Mouse (Mus musculus) kidney, postnatal 0 days (tissue): ENCODE data around the gene Zfp84. TPM values are rescaled to one million over a fixed set of nuclear protein-coding genes. Genes with fewer than 3 reads are reported as not detected.
A peak's percentile ranks its signal among the peaks of the same experiment; 100 is the strongest.

ENCODE experiments used
- ATAC-seq: fragments of 200-750 bp; cut with Nextera tagmentation; replicated peaks from 2 replicates; pipeline ENCODE4 v1.8.0; 2017; ENCODE audit warnings: low read depth, moderate number of reproducible peaks, moderate TSS enrichment, moderate library complexity; ENCODE audit not compliant: low FRiP score
- DNase-seq: peaks from one replicate; pipeline ENCODE4 v3.0.0-alpha.2; 2016; ENCODE audit warnings: low spot score
- H3K27ac ChIP-seq: fragments of 300-500 bp; sonication (generic); 2 replicates; pipeline ENCODE4 v1.5.1; 2014; ENCODE audit warnings: mild to moderate bottlenecking
- H3K27me3 ChIP-seq: fragments of 300-500 bp; sonication (generic); 2 replicates; pipeline ENCODE4 v1.6.1; 2014; ENCODE audit warnings: low read length, mixed read lengths; ENCODE audit not compliant: insufficient read depth
- H3K36me3 ChIP-seq: fragments of 300-500 bp; sonication (generic); 2 replicates; pipeline ENCODE4 v1.6.1; 2014; ENCODE audit warnings: low read length, mixed read lengths; ENCODE audit not compliant: insufficient read depth
- H3K4me1 ChIP-seq: fragments of 300-500 bp; sonication (generic); replicated peaks from 2 replicates; pipeline ENCODE4 v1.6.1; 2014; ENCODE audit warnings: antibody characterized with exemption, low read length, mixed read lengths; ENCODE audit not compliant: insufficient read depth
- H3K4me2 ChIP-seq: fragments of 300-500 bp; sonication (generic); 2 replicates; pipeline ENCODE4 v1.6.1; 2014; ENCODE audit warnings: mild to moderate bottlenecking, low read length, moderate library complexity, mixed read lengths
- H3K4me3 ChIP-seq: fragments of 300-500 bp; sonication (generic); replicated peaks from 2 replicates; pipeline ENCODE4 v1.5.1; 2014; ENCODE audit warnings: low read depth, low read length
- H3K9ac ChIP-seq: fragments of 300-500 bp; sonication (generic); 2 replicates; pipeline ENCODE4 v1.6.1; 2014; ENCODE audit warnings: low read depth, low read length
- H3K9me3 ChIP-seq: fragments of 300-500 bp; sonication (generic); replicated peaks from 2 replicates; pipeline ENCODE4 v1.6.1; 2016; ENCODE audit warnings: low read length, inconsistent platforms, mixed read lengths
- CTCF ChIP-seq: IDR thresholded peaks from 2 replicates; pipeline ENCODE4 v1.5.1; 2016; ENCODE audit warnings: antibody characterized with exemption, low read depth, mild to moderate bottlenecking, moderate library complexity
- WGBS: fragments of 180-500 bp; shearing (Covaris S2); extraction: QIAGEN DNeasy Blood & Tissue Kit; methylation state at CpG from one replicate; pipeline ENCODE4 v1.1.7; 2014; 5-methylcytosine and 5-hydroxymethylcytosine counted together
- polyA plus RNA-seq: library from polyadenylated mRNA; unstranded; fragments of >200 nt; fragmentation: Nextera tagmentation; extraction: Ambion mirVana; gene quantifications from 2 replicates; pipeline ENCODE4 v1.2.1, GENCODE M21; 2015

The Zfp84 gene
- polyA plus RNA-seq, 1 experiment from 2014 or later, result 10.5 TPM

- Histone ChIP-seq H3K27ac (peak within 1 kb of the TSS; percentile 87), H3K9me3 (no peaks in the 10 kb centered on the region), H3K36me3 (peaks cover 10% of the 10 kb centered on the region), H3K4me3 (peak within 1 kb of the TSS; percentile 79), H3K27me3 (no peaks in the 10 kb centered on the region), H3K4me2 (peak within 1 kb of the TSS; percentile 90), H3K9ac (peak within 1 kb of the TSS; percentile 78), H3K4me1 (0 out of 2 replicates have a peak, but pooled peaks cover 5% of the 10 kb centered on the region)
- ATAC-seq, result peak; percentile 97
- DNase-seq, result peak; percentile 97
- TF ChIP-seq CTCF, result no peak
- under 1% methylated on average over 45 of the region's 45 CpGs for WGBS
Measured at GRCm38 (mm10) chr7:29783871-29784551, 15.7 kb downstream of the Zfp84 start, which contains the start of gene Zfp30. Gene Zfp30, plus strand, starts transcription at chr7:29783998.

GRCm38 (mm10) chr7:29785023-29785422 lies 16.7 kb downstream of the Zfp84 start:
- Histone ChIP-seq H3K4me1 (0 out of 2 replicates have a peak, but pooled peaks cover 5% of the 10 kb centered on the region), H3K36me3 (peaks cover 18% of the 10 kb centered on the region), H3K4me2 (peak overlapping the region; percentile 90), H3K27ac (no peak overlapping the region), H3K27me3 (no peaks in the 10 kb centered on the region), H3K9me3 (no peaks in the 10 kb centered on the region), H3K9ac (peak overlapping the region; percentile 78), H3K4me3 (peak overlapping the region; percentile 79)
- ATAC-seq, result no peak
- DNase-seq, result no peak
- TF ChIP-seq CTCF, result no peak
- 44% methylated on average over 8 of the region's 8 CpGs for WGBS

- H3K4me3 ChIP-seq, result peak overlapping the region; percentile 79
- TF ChIP-seq CTCF, result no peak
- DNase-seq (no peak), ATAC-seq (no peak)
- no peak overlapping the region for H3K27ac ChIP-seq
- no peak overlapping the region for H3K9ac ChIP-seq
- peaks cover 20% of the 10 kb centered on the region for H3K36me3 ChIP-seq
- no peaks in the 10 kb centered on the region for H3K27me3 ChIP-seq
- 0 out of 2 replicates have a peak, but pooled peaks cover 5% of the 10 kb centered on the region for H3K4me1 ChIP-seq
- peak overlapping the region; percentile 90 for H3K4me2 ChIP-seq
- WGBS, result 80% methylated on average over 5 of the region's 5 CpGs
- H3K9me3 ChIP-seq, result no peaks in the 10 kb centered on the region
Measured at GRCm38 (mm10) chr7:29785888-29786287, 17.5 kb downstream of the Zfp84 start.

- TF ChIP-seq CTCF, result no peak
- DNase-seq, result no peak
- WGBS, result 47% methylated on average over 27 of the region's 27 CpGs
- peaks cover 41% of the 10 kb centered on the region for H3K36me3 ChIP-seq
- H3K4me3 ChIP-seq, result no peak overlapping the region
- H3K9me3 ChIP-seq, result no peaks in the 10 kb centered on the region
- H3K4me2 ChIP-seq, result no peak overlapping the region
- no peak overlapping the region for H3K9ac ChIP-seq
- no peaks in the 10 kb centered on the region for H3K27me3 ChIP-seq
- no peak overlapping the region for H3K27ac ChIP-seq
- no peaks in the 10 kb centered on the region for H3K4me1 ChIP-seq
- ATAC-seq, result no peak
Measured at GRCm38 (mm10) chr7:29792906-29793305, 24.6 kb downstream of the Zfp84 start.

- Histone ChIP-seq H3K9ac (no peak overlapping the region), H3K27me3 (no peaks in the 10 kb centered on the region), H3K9me3 (no peaks in the 10 kb centered on the region), H3K36me3 (no peaks in the 10 kb centered on the region), H3K4me1 (no peaks in the 10 kb centered on the region), H3K27ac (no peak overlapping the region), H3K4me3 (no peak overlapping the region), H3K4me2 (no peak overlapping the region)
- 79% methylated on average over 5 of the region's 5 CpGs for WGBS
- ATAC-seq (no peak), DNase-seq (no peak)
- TF ChIP-seq CTCF, result no peak
Measured at GRCm38 (mm10) chr7:29807046-29807445, 38.7 kb downstream of the Zfp84 start.

- Histone ChIP-seq H3K27ac (no peak overlapping the region), H3K27me3 (no peaks in the 10 kb centered on the region), H3K4me1 (peaks cover 4% of the 10 kb centered on the region; the same call in 1 of the 2 replicates), H3K36me3 (no peaks in the 10 kb centered on the region), H3K9ac (no peak overlapping the region), H3K4me3 (no peak overlapping the region), H3K4me2 (no peak overlapping the region), H3K9me3 (no peaks in the 10 kb centered on the region)
- no peak for ATAC-seq
- WGBS, result 95% methylated on average over 1 of the region's 1 CpGs
- no peak for DNase-seq
- TF ChIP-seq CTCF, result no peak
Measured at GRCm38 (mm10) chr7:29812244-29812643, 43.9 kb downstream of the Zfp84 start.

GRCm38 (mm10) chr7:29814381-29814780 lies 46.0 kb downstream of the Zfp84 start:
- DNase-seq, result no peak
- TF ChIP-seq CTCF, result no peak
- Histone ChIP-seq H3K4me2 (no peak overlapping the region), H3K9ac (no peak overlapping the region), H3K36me3 (no peaks in the 10 kb centered on the region), H3K27ac (no peak overlapping the region), H3K9me3 (no peaks in the 10 kb centered on the region), H3K27me3 (no peaks in the 10 kb centered on the region), H3K4me3 (no peak overlapping the region), H3K4me1 (peaks cover 6% of the 10 kb centered on the region; the same call in 1 of the 2 replicates)
- ATAC-seq, result no peak
- WGBS, result 97% methylated on average over 2 of the region's 2 CpGs
